Mouse (Mus musculus) kidney, postnatal 0 days (tissue): ENCODE data around the gene Cct4. TPM values are rescaled to one million over a fixed set of nuclear protein-coding genes. Genes with fewer than 3 reads are reported as not detected.

Experiments
- ATAC-seq: fragments of 200-750 bp; cut with Nextera tagmentation; replicated peaks from 2 replicates; pipeline ENCODE4 v1.8.0; 2017; ENCODE audit warnings: low read depth, moderate number of reproducible peaks, moderate TSS enrichment, moderate library complexity; ENCODE audit not compliant: low FRiP score
- DNase-seq: peaks from one replicate; pipeline ENCODE4 v3.0.0-alpha.2; 2016; ENCODE audit warnings: low spot score
- H3K27ac ChIP-seq: fragments of 300-500 bp; sonication (generic); 2 replicates; pipeline ENCODE4 v1.5.1; 2014; ENCODE audit warnings: mild to moderate bottlenecking
- H3K27me3 ChIP-seq: fragments of 300-500 bp; sonication (generic); 2 replicates; pipeline ENCODE4 v1.6.1; 2014; ENCODE audit warnings: low read length, mixed read lengths; ENCODE audit not compliant: insufficient read depth
- H3K36me3 ChIP-seq: fragments of 300-500 bp; sonication (generic); 2 replicates; pipeline ENCODE4 v1.6.1; 2014; ENCODE audit warnings: low read length, mixed read lengths; ENCODE audit not compliant: insufficient read depth
- H3K4me1 ChIP-seq: fragments of 300-500 bp; sonication (generic); replicated peaks from 2 replicates; pipeline ENCODE4 v1.6.1; 2014; ENCODE audit warnings: antibody characterized with exemption, low read length, mixed read lengths; ENCODE audit not compliant: insufficient read depth
- H3K4me2 ChIP-seq: fragments of 300-500 bp; sonication (generic); 2 replicates; pipeline ENCODE4 v1.6.1; 2014; ENCODE audit warnings: mild to moderate bottlenecking, low read length, moderate library complexity, mixed read lengths
- H3K4me3 ChIP-seq: fragments of 300-500 bp; sonication (generic); replicated peaks from 2 replicates; pipeline ENCODE4 v1.5.1; 2014; ENCODE audit warnings: low read depth, low read length
- H3K9ac ChIP-seq: fragments of 300-500 bp; sonication (generic); 2 replicates; pipeline ENCODE4 v1.6.1; 2014; ENCODE audit warnings: low read depth, low read length
- H3K9me3 ChIP-seq: fragments of 300-500 bp; sonication (generic); replicated peaks from 2 replicates; pipeline ENCODE4 v1.6.1; 2016; ENCODE audit warnings: low read length, inconsistent platforms, mixed read lengths
- CTCF ChIP-seq: IDR thresholded peaks from 2 replicates; pipeline ENCODE4 v1.5.1; 2016; ENCODE audit warnings: antibody characterized with exemption, low read depth, mild to moderate bottlenecking, moderate library complexity
- WGBS: fragments of 180-500 bp; shearing (Covaris S2); extraction: QIAGEN DNeasy Blood & Tissue Kit; methylation state at CpG from one replicate; pipeline ENCODE4 v1.1.7; 2014; 5-methylcytosine and 5-hydroxymethylcytosine counted together
- polyA plus RNA-seq: library from polyadenylated mRNA; unstranded; fragments of >200 nt; fragmentation: Nextera tagmentation; extraction: Ambion mirVana; gene quantifications from 2 replicates; pipeline ENCODE4 v1.2.1, GENCODE M21; 2015

The Cct4 gene
- polyA plus RNA-seq, 1 experiment from 2014 or later = 223 TPM

DNA sequence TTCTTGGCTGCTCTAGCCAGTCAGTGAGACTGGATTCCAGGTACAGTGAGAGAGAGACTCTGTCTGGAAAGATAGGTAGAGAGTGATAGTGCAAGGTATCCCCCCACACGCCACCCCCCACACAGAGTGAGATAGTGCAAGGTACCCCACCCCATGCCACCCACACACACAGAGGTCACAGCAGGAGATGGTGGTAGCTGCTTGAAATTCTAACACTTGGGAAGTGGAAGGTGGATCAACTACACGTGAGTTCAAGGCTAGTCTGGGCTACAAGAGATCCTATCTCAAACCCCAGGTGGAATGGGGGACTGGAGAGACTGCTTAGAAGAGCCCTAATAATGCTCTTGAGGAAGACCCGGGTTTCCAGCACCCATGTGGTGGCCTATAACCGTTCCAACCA is 9.3 kb upstream of the Cct4 start:
- H3K4me2 ChIP-seq = peak overlapping the region; percentile 75
- H3K4me1 ChIP-seq = peaks cover 8% of the 10 kb centered on the region; the same call in 1 of the 2 replicates
- TF ChIP-seq CTCF = no peak
- WGBS = 32% methylated on average over 4 of the region's 4 CpGs
- H3K9me3 ChIP-seq = no peaks in the 10 kb centered on the region
- H3K36me3 ChIP-seq = no peaks in the 10 kb centered on the region; the same call in 1 of the 2 replicates
- no peak for ATAC-seq
- no peak for DNase-seq
- peak overlapping the region; percentile 72 for H3K4me3 ChIP-seq
- H3K27ac ChIP-seq = peak overlapping the region; percentile 97; the same call in 1 of the 2 replicates
- peak overlapping the region; percentile 81; the same call in 1 of the 2 replicates for H3K9ac ChIP-seq
- H3K27me3 ChIP-seq = no peaks in the 10 kb centered on the region

DNA sequence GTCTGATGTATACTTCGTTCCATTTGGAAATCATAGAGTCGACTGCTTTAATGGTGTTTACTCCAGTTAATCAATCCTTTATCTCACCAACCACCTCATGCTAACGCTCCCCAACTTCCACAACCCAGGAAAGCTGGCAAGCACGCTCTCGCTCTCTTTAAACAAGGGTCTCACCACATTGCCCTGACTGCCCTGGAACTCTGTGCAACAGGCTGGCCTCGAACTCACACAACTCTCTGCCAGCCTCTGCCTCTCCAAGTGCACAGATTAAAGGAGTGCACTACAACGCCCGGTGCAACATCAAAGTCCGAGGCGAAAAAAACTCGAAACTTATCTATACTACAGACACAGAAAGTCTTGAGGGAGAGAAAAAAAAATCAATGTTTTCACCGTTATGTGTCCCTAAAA is 8.8 kb upstream of the Cct4 start:
- no peak for TF ChIP-seq CTCF
- peak overlapping the region; percentile 81 for H3K9ac ChIP-seq
- peak overlapping the region; percentile 97 for H3K27ac ChIP-seq
- no peaks in the 10 kb centered on the region for H3K36me3 ChIP-seq
- ATAC-seq (peak; percentile 42), DNase-seq (no peak)
- H3K9me3 ChIP-seq = no peaks in the 10 kb centered on the region
- peak overlapping the region; percentile 75 for H3K4me2 ChIP-seq
- peaks cover 8% of the 10 kb centered on the region; the same call in 1 of the 2 replicates for H3K4me1 ChIP-seq
- WGBS = 1% methylated on average over 12 of the region's 12 CpGs
- peak overlapping the region; percentile 72 for H3K4me3 ChIP-seq
- H3K27me3 ChIP-seq = no peaks in the 10 kb centered on the region

DNA sequence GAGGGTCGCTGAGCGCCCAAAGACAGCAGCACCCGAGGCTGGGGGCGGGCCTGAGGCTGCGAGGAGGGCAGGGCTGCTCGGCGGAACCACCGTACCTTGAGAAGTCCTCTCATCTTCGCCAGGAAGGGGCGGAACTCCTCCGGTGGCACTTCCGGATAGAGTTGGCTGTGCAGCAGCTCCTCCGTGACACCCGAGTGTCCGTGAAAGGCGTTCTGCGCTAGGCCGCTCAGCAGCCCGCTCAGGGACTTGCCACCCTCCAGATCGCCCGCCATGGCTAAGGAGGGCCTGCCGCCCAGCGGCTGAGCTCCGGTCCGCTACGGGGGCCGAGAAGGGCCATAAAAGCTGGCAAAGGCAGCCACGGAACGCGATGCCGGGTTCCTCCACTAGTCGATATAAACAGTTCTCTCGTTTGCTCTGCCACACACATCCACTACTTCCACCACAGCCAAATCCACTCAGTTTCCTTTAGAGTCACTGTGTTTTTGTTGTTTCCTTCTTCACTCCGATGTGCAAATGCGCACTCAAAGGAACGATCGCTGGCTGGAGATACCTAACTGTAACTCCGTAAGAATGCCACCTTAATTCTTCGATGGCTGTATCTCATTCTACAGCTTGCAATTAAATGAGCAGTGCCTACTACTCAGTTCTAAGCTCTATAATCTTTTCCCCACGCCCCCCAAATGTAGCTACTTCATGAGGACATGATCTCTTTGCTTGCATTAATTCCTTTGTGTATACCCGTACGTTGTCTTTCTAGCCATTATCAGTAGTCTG is 8.1 kb upstream of the Cct4 start, which contains the start of the genes Gm28048 and Commd1:
Gm28048 (minus strand) TSS at position 107 of the 774 bp plus-strand sequence.
Commd1 (minus strand) TSS at position 399 of the 774 bp plus-strand sequence.
- peak; percentile 68 for TF ChIP-seq CTCF
- Histone ChIP-seq H3K4me2 (peak within 1 kb of the TSS; percentile 75), H3K4me3 (peak within 1 kb of the TSS; percentile 72), H3K9me3 (no peaks in the 10 kb centered on the region), H3K27ac (peak within 1 kb of the TSS; percentile 97), H3K9ac (peak within 1 kb of the TSS; percentile 81), H3K4me1 (peaks cover 8% of the 10 kb centered on the region; the same call in 1 of the 2 replicates), H3K36me3 (no peaks in the 10 kb centered on the region), H3K27me3 (no peaks in the 10 kb centered on the region)
- DNase-seq = peak; percentile 96
- WGBS = 3% methylated on average over 42 of the region's 42 CpGs
- ATAC-seq = peak; percentile 94

DNA sequence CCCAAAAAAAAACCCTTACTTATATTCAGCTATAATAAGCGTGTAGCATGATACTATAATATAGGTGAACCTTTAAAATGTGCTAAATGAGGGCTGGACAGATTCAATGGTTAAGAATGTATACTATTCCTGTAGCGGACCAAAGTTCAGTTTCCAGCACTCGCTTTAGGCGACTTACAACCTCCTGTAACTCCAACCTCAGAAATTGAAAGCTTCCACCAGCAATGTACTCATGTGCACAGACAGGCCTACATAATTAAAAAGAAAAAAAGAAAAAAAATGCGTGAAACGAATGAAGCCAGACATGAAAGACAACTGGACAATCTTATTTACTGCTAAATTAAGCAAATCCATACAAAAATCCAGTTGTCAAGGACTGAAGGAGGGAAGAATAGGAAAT is 7.5 kb upstream of the Cct4 start:
- Histone ChIP-seq H3K36me3 (no peaks in the 10 kb centered on the region), H3K9ac (no peak overlapping the region), H3K4me1 (peaks cover 8% of the 10 kb centered on the region; the same call in 1 of the 2 replicates), H3K27me3 (no peaks in the 10 kb centered on the region), H3K9me3 (no peaks in the 10 kb centered on the region), H3K4me2 (no peak overlapping the region), H3K27ac (no peak overlapping the region), H3K4me3 (no peak overlapping the region)
- no peak for TF ChIP-seq CTCF
- WGBS = 77% methylated on average over 6 of the region's 6 CpGs
- DNase-seq = no peak
- no peak for ATAC-seq

DNA sequence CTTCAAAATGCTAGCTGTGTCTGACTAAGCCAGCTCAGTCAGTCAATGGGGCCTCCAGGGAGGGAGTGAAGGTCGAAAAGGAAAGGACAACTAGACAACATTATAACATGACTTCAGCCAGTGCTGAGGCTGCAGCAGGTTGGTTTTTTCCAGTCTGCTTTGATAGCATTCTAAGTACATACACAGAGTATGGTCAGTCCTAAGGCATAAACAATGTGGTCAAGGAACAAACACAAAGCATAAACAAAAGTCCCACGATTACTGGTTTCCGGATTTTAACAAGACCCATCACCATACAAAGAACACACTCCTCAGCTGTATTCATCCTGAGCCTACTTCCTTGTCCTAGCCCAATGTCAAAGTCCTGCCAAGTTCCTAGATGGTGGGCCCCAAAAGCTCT is 4.8 kb upstream of the Cct4 start:
- ATAC-seq (no peak), DNase-seq (no peak)
- TF ChIP-seq CTCF = no peak
- Histone ChIP-seq H3K27ac (no peak overlapping the region), H3K4me2 (no peak overlapping the region), H3K4me3 (no peak overlapping the region), H3K9me3 (no peaks in the 10 kb centered on the region), H3K36me3 (no peaks in the 10 kb centered on the region), H3K4me1 (peaks cover 8% of the 10 kb centered on the region; the same call in 1 of the 2 replicates), H3K27me3 (no peaks in the 10 kb centered on the region), H3K9ac (no peak overlapping the region)
- WGBS = 84% methylated on average over 3 of the region's 3 CpGs

DNA sequence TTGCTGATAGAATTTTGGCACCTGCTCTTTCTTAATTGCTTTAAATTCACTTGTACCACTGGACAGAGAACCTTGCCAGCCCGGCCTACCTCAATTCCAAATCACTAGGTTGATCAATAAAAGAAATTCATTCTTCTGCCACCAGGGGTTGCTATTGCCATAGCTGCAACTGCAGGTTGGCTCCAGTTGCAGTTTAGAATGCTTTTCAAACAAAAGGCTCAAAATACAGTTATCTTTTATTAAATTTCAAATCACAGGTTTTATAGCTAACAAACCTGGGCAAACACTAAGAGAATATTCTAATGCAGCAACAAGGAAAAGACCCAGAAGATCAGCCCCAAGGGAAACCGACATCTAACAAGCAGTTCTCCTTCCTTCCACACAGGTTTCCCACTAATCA is 3.0 kb upstream of the Cct4 start:
- no peak overlapping the region for H3K4me3 ChIP-seq
- ATAC-seq = no peak
- 40% methylated on average over 2 of the region's 2 CpGs for WGBS
- no peak overlapping the region for H3K4me2 ChIP-seq
- TF ChIP-seq CTCF = peak; percentile 89
- H3K27me3 ChIP-seq = no peaks in the 10 kb centered on the region
- peak; percentile 75 for DNase-seq
- no peak overlapping the region for H3K27ac ChIP-seq
- no peaks in the 10 kb centered on the region for H3K36me3 ChIP-seq
- H3K4me1 ChIP-seq = peaks cover 5% of the 10 kb centered on the region
- no peaks in the 10 kb centered on the region for H3K9me3 ChIP-seq
- H3K9ac ChIP-seq = no peak overlapping the region
